Mouse (Mus musculus) intestine, embryonic 14.5 days (tissue): ENCODE measurements around the gene Ahcyl2. TPM values are rescaled to one million over a fixed set of nuclear protein-coding genes. Genes with fewer than 3 reads are reported as not detected.

Experiments used
- ATAC-seq: fragments of 200-750 bp; cut with Nextera tagmentation; replicated peaks from 2 replicates; pipeline ENCODE4 v1.8.0; 2017; ENCODE audit warnings: low read depth, moderate number of reproducible peaks, moderate TSS enrichment, moderate library complexity; ENCODE audit not compliant: low FRiP score, low TSS enrichment
- DNase-seq: peaks from one replicate; pipeline ENCODE4 v3.0.0-alpha.2; 2018; ENCODE audit warnings: low spot score
- H3K27ac ChIP-seq: fragments of 300-500 bp; sonication (generic); 2 replicates; pipeline ENCODE4 v1.5.1; 2014; ENCODE audit warnings: low read depth, mild to moderate bottlenecking, control low read depth
- H3K27me3 ChIP-seq: fragments of 300-500 bp; sonication (generic); replicated peaks from 2 replicates; pipeline ENCODE4 v1.6.1; 2014; ENCODE audit warnings: low read length, control low read depth; ENCODE audit not compliant: control insufficient read depth, insufficient read depth
- H3K36me3 ChIP-seq: fragments of 300-500 bp; sonication (generic); 2 replicates; pipeline ENCODE4 v1.6.1; 2014; ENCODE audit warnings: low read length, control low read depth; ENCODE audit not compliant: control insufficient read depth, insufficient read depth
- H3K4me1 ChIP-seq: fragments of 300-500 bp; sonication (generic); replicated peaks from 2 replicates; pipeline ENCODE4 v1.6.1; 2014; ENCODE audit warnings: low read length, control low read depth, mixed read lengths; ENCODE audit not compliant: control insufficient read depth, insufficient read depth
- H3K4me2 ChIP-seq: fragments of 300-500 bp; sonication (generic); 2 replicates; pipeline ENCODE4 v1.6.1; 2014; ENCODE audit warnings: low read length
- H3K4me3 ChIP-seq: fragments of 300-500 bp; sonication (generic); 2 replicates; pipeline ENCODE4 v1.5.1; 2014; ENCODE audit warnings: low read depth, low read length, control low read depth, mixed read lengths
- H3K9ac ChIP-seq: fragments of 300-500 bp; sonication (generic); 2 replicates; pipeline ENCODE4 v1.6.1; 2014; ENCODE audit warnings: mild to moderate bottlenecking, low read length
- H3K9me3 ChIP-seq: fragments of 300-500 bp; sonication (generic); 2 replicates; pipeline ENCODE4 v1.6.1; 2016; ENCODE audit warnings: low read length, control low read depth; ENCODE audit not compliant: control insufficient read depth
- WGBS: fragments of 180-500 bp; shearing (Covaris S2); extraction: QIAGEN DNeasy Blood & Tissue Kit; methylation state at CpG from one replicate; pipeline ENCODE4 v1.1.7; 2014; 5-methylcytosine and 5-hydroxymethylcytosine counted together
- polyA plus RNA-seq: library from polyadenylated mRNA; unstranded; fragments of >200 nt; fragmentation: Nextera tagmentation; extraction: Ambion mirVana; gene quantifications from 2 replicates; pipeline ENCODE4 v1.2.1, GENCODE M21; 2014

The Ahcyl2 gene
- polyA plus RNA-seq, 1 experiment from 2014 or later: 43.8 TPM

DNA sequence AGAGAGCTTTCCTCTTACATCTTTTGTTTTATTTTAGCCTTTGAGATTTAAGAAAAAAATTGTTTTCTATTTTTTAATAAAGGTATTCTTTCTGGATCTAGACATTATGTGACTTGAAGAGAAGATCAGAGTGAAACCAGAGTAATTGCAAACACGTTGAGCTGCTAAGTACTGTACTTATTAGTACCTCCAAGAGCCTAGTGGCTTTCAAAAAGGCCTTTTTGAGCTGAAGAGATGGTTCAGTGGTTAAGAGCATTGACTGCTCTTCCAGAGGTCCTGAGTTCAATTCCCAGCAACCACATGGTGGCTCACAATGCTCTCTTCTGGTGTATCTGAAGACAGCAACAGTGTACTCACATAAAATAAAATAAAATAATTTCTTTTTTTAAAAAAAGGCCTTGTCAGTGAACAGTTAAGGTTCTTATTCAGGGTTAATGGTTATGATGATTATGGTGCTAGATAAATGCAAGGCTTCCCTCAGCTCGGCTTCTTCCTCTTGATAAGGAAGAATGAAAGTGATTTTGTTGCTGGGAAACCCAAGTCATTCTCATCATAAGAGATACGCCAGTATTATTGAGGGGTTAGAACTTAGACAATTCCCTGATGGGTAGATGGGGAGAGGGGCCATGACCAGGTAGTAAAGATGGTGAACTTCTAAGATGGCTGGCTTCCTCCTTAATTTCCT lies 22.3 kb downstream of the Ahcyl2 start:
- DNase-seq (no peak), ATAC-seq (no peak)
- Histone ChIP-seq H3K9ac (no peak overlapping the region), H3K27me3 (no peaks in the 10 kb centered on the region), H3K4me1 (no peaks in the 10 kb centered on the region), H3K4me2 (no peak overlapping the region), H3K27ac (no peak overlapping the region), H3K9me3 (no peaks in the 10 kb centered on the region), H3K4me3 (no peak overlapping the region), H3K36me3 (no peaks in the 10 kb centered on the region)
- WGBS: 75% methylated on average over 3 of the region's 3 CpGs

GRCm38 (mm10) chr6:29793520-29793919 lies 25.7 kb downstream of the Ahcyl2 start:
- Histone ChIP-seq H3K27ac (no peak overlapping the region), H3K27me3 (no peaks in the 10 kb centered on the region), H3K4me2 (no peak overlapping the region), H3K4me3 (no peak overlapping the region), H3K9ac (no peak overlapping the region), H3K36me3 (no peaks in the 10 kb centered on the region), H3K4me1 (no peaks in the 10 kb centered on the region), H3K9me3 (no peaks in the 10 kb centered on the region)
- ATAC-seq: no peak
- WGBS: 82% methylated on average over 1 of the region's 1 CpGs
- no peak for DNase-seq

GRCm38 (mm10) chr6:29794582-29794981 lies 26.8 kb downstream of the Ahcyl2 start:
- ATAC-seq: no peak
- 83% methylated on average over 6 of the region's 6 CpGs for WGBS
- no peaks in the 10 kb centered on the region for H3K9me3 ChIP-seq

GRCm38 (mm10) chr6:29802979-29803378 lies 35.2 kb downstream of the Ahcyl2 start:
- no peaks in the 10 kb centered on the region for H3K36me3 ChIP-seq

More at GRCm38 (mm10) chr6:29794582-29794981, 26.8 kb downstream of the Ahcyl2 start:
- Histone ChIP-seq H3K27ac (no peak overlapping the region), H3K4me2 (no peak overlapping the region), H3K4me1 (no peaks in the 10 kb centered on the region), H3K27me3 (no peaks in the 10 kb centered on the region), H3K36me3 (no peaks in the 10 kb centered on the region), H3K9ac (no peak overlapping the region), H3K4me3 (no peak overlapping the region)
- no peak for DNase-seq

DNA sequence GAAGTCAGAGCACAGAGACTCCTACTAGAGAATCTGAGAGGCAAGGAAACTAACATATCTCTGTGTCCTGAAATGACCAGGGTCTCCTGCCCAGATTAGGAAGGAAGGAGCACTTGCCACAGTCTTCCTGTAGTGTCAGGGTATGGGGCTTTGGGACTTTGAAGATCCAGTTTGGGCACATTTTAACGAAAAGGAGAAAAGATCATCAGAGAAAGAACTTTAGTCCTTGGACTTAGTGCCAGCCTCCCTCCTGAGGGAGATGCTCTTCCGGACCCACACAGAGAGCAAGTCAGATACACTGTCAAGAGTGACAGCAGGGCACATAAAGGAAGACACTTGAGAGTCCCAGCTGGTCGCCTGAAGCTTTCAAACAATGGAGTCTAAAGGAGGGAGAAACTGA lies 36.2 kb downstream of the Ahcyl2 start:
- DNase-seq (no peak), ATAC-seq (no peak)
- Histone ChIP-seq H3K4me2 (no peak overlapping the region), H3K4me1 (no peaks in the 10 kb centered on the region), H3K27ac (no peak overlapping the region), H3K4me3 (no peak overlapping the region), H3K36me3 (no peaks in the 10 kb centered on the region), H3K9ac (no peak overlapping the region), H3K27me3 (no peaks in the 10 kb centered on the region), H3K9me3 (no peaks in the 10 kb centered on the region)
- 72% methylated on average over 3 of the region's 3 CpGs for WGBS

More at GRCm38 (mm10) chr6:29802979-29803378, 35.2 kb downstream of the Ahcyl2 start:
- DNase-seq (no peak), ATAC-seq (no peak)
- no peaks in the 10 kb centered on the region for H3K9me3 ChIP-seq
- no peak overlapping the region for H3K27ac ChIP-seq
- WGBS: 87% methylated on average over 1 of the region's 1 CpGs
- H3K4me2 ChIP-seq: no peak overlapping the region
- no peaks in the 10 kb centered on the region for H3K4me1 ChIP-seq
- no peak overlapping the region for H3K4me3 ChIP-seq
- no peaks in the 10 kb centered on the region for H3K27me3 ChIP-seq
- H3K9ac ChIP-seq: no peak overlapping the region

DNA sequence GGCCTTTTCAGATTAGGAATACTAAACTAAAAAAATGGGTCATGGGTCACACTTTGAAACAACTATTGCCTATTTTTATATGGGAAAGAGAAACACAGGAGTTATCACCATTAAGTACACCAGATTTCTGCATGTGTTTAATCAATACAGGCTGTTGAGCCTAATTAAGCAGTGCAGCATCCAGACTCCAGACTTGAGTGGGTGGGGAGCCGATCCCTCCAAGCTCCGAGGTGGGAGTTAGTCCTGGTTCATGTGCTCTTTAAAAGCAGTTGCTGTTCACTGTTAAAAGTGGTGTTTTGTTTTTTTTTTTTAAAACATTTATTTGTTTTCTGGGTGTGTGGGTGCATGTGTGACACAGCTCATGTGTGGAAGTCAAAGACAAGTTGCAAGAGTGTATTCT lies 37.6 kb downstream of the Ahcyl2 start:
- Histone ChIP-seq H3K27ac (no peak overlapping the region), H3K9me3 (no peaks in the 10 kb centered on the region), H3K9ac (no peak overlapping the region), H3K4me2 (no peak overlapping the region), H3K4me3 (no peak overlapping the region), H3K27me3 (no peaks in the 10 kb centered on the region), H3K36me3 (no peaks in the 10 kb centered on the region), H3K4me1 (no peaks in the 10 kb centered on the region)
- no peak for ATAC-seq
- no peak for DNase-seq
- 82% methylated on average over 2 of the region's 2 CpGs for WGBS

DNA sequence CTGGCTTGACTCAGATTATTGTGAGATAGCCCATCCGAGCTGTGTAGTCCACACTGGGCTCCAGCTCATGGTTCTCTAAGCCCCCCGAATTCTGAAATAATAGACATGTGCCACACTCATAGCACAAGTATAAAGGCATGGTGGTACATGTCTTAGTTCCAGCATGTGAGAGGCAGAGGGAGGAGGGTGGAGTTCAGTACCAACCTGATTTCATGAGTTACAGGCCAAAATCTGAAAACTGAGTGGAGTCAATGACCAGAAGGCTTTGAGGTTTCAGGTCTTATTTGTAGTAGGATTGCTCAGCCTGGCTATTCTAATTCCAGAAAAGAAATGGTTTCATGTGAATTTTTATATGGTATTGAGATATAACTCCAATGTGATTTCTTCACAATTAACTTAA lies 44.3 kb downstream of the Ahcyl2 start:
- Histone ChIP-seq H3K9me3 (no peaks in the 10 kb centered on the region), H3K36me3 (no peaks in the 10 kb centered on the region), H3K27me3 (no peaks in the 10 kb centered on the region), H3K4me3 (no peak overlapping the region), H3K4me2 (no peak overlapping the region), H3K27ac (no peak overlapping the region), H3K9ac (no peak overlapping the region), H3K4me1 (no peaks in the 10 kb centered on the region)
- WGBS: 81% methylated on average over 2 of the region's 2 CpGs
- DNase-seq (no peak), ATAC-seq (no peak)

DNA sequence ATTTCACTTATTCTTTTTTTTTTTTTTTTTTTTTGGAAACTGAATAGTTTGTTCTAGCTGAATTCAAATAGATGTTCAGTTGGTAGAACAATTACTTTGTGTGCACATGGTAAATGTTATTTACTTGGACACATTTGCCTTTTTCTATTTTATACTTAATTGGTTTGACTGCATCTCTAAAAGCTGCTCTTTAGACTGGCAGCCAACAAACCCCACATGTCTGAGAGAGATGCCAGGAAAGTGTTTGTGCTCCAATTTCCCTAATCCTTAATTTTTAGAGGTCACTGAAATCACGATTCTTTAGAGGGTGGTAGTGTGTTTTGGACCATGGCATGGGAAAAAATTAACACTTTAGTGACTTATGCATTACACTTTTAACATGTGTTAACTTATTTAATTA lies 44.8 kb downstream of the Ahcyl2 start:
- no peak for ATAC-seq

DNA sequence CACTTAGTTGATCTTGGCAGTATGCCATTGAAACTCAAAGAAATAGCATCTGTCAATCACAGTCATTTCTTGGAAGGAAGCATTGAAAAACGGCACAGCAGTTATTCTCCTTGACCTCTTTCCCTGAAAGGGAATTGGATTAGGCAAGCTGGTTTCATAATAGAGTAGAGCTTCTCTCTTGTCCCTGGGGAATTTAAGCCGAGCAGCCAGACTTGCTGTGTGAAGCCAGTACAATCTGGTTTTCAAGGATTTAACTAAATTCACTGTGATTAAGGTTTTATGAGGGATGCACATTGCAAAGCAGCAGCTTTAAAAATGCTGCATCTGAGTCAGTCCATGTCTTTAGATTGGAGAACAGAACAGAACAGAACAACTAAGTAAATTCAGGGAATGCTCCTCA lies 46.8 kb downstream of the Ahcyl2 start:
- H3K4me2 ChIP-seq: no peak overlapping the region
- no peaks in the 10 kb centered on the region for H3K27me3 ChIP-seq
- no peak overlapping the region for H3K27ac ChIP-seq
- no peaks in the 10 kb centered on the region for H3K9me3 ChIP-seq
- WGBS: 39% methylated on average over 2 of the region's 2 CpGs
- H3K36me3 ChIP-seq: no peaks in the 10 kb centered on the region
- no peak overlapping the region for H3K4me3 ChIP-seq
- ATAC-seq (no peak), DNase-seq (no peak)
- H3K9ac ChIP-seq: no peak overlapping the region
- H3K4me1 ChIP-seq: no peaks in the 10 kb centered on the region

More for the DNA sequence above, 44.8 kb downstream of the Ahcyl2 start:
- no peak for DNase-seq
- no peak overlapping the region for H3K4me3 ChIP-seq
- H3K27ac ChIP-seq: no peak overlapping the region
- H3K9me3 ChIP-seq: no peaks in the 10 kb centered on the region
- no peaks in the 10 kb centered on the region for H3K4me1 ChIP-seq
- H3K27me3 ChIP-seq: no peaks in the 10 kb centered on the region
- no peak overlapping the region for H3K9ac ChIP-seq
- WGBS: 62% methylated on average over 1 of the region's 1 CpGs
- H3K4me2 ChIP-seq: no peak overlapping the region
- H3K36me3 ChIP-seq: no peaks in the 10 kb centered on the region
